Mouse (Mus musculus) central nervous system, embryonic 11.5 days (tissue): ENCODE measurements around the gene Rbm12b1. TPM values are rescaled to one million over a fixed set of nuclear protein-coding genes. Genes with fewer than 3 reads are reported as not detected.

Experiments used
- polyA plus RNA-seq: library from polyadenylated mRNA; depleted of rRNA; stranded (reverse); fragments of >200 nt; gene quantifications from 2 replicates; pipeline ENCODE4 v1.2.3, GENCODE M21; 2012; rRNA removed

Gene Rbm12b1
- 12.7 and 21.1 TPM in 2 replicates for polyA plus RNA-seq

GRCm38 (mm10) chr4:12140141-12140567 is at the start of gene Rbm12b1:
TSS of gene Rbm12b1 (plus strand) at chr4:12140264.

GRCm38 (mm10) chr4:12171318-12172091 is 31.4 kb downstream of the Rbm12b1 start, which contains the start of gene Fam92a:
TSS of gene Fam92a (minus strand) at chr4:12172015.

Other genes starting within 250 kb of the Rbm12b1 start
- gene Gm10604, start 159.0 kb upstream of the Rbm12b1 start, polyA plus RNA-seq, result not detected in 2 replicates
- 19.5 and 21.5 TPM in 2 replicates for gene Rbm12b2, start 50.8 kb upstream of the Rbm12b1 start, polyA plus RNA-seq
- 66.4 and 105 TPM in 2 replicates for gene Fam92a, start 31.8 kb downstream of the Rbm12b1 start, polyA plus RNA-seq